Mouse (Mus musculus) small intestine, adult 2 months (tissue): ENCODE results near the gene Ppp2r2d. TPM values are rescaled to one million over a fixed set of nuclear protein-coding genes. Genes with fewer than 3 reads are reported as not detected.

Source experiments
- H3K27ac ChIP-seq: fragments of 200-500 bp; 2 replicates; pipeline ENCODE4 v1.5.1; 2012; ENCODE audit warnings: low read depth, low read length, control low read depth, inconsistent platforms; ENCODE audit not compliant: insufficient read depth
- H3K27me3 ChIP-seq: fragments of 200-500 bp; 2 replicates; pipeline ENCODE4 v1.6.1; 2012; ENCODE audit warnings: mild to moderate bottlenecking, moderate library complexity, low read length, inconsistent platforms; ENCODE audit not compliant: control insufficient read depth, insufficient read depth
- H3K36me3 ChIP-seq: fragments of 200-500 bp; 2 replicates; pipeline ENCODE4 v1.6.1; 2012; ENCODE audit warnings: mild to moderate bottlenecking, low read length, control low read depth, inconsistent platforms; ENCODE audit not compliant: control insufficient read depth, insufficient read depth
- H3K4me1 ChIP-seq: fragments of 200-500 bp; 2 replicates; pipeline ENCODE4 v1.6.1; 2012; ENCODE audit warnings: low read length, inconsistent platforms, mixed read lengths; ENCODE audit not compliant: control insufficient read depth, insufficient read depth, insufficient read length
- H3K4me3 ChIP-seq: fragments of 200-500 bp; 2 replicates; pipeline ENCODE4 v1.5.1; 2012; ENCODE audit warnings: low read depth, mild to moderate bottlenecking, control low read depth, inconsistent platforms, low read length, moderate library complexity
- CTCF ChIP-seq: fragments of 200-500 bp; IDR thresholded peaks from 2 replicates; pipeline ENCODE4 v1.5.1; 2012; ENCODE audit warnings: low read depth, mild to moderate bottlenecking, control low read depth, inconsistent platforms, low read length, moderate library complexity, mixed read lengths; ENCODE audit not compliant: insufficient replicate concordance, insufficient read length; ENCODE audit errors: extremely low read depth
- POLR2A ChIP-seq: fragments of 200-500 bp; IDR thresholded peaks from 2 replicates; pipeline ENCODE4 v1.6.1; 2012; ENCODE audit warnings: low read depth, mild to moderate bottlenecking, control low read depth, inconsistent platforms, low read length, moderate library complexity
- WGBS: fragments of 180-500 bp; shearing (Covaris S2); methylation state at CpG from one replicate; pipeline ENCODE4 v1.1.7; 2018; 5-methylcytosine and 5-hydroxymethylcytosine counted together
- polyA plus RNA-seq: library from polyadenylated mRNA; depleted of rRNA; stranded (reverse); fragments of >200 nt; gene quantifications from 2 replicates; pipeline ENCODE4 v1.2.3, GENCODE M21; 2012; rRNA removed

Gene Ppp2r2d
- polyA plus RNA-seq, 1 experiment: 19.4 TPM

DNA sequence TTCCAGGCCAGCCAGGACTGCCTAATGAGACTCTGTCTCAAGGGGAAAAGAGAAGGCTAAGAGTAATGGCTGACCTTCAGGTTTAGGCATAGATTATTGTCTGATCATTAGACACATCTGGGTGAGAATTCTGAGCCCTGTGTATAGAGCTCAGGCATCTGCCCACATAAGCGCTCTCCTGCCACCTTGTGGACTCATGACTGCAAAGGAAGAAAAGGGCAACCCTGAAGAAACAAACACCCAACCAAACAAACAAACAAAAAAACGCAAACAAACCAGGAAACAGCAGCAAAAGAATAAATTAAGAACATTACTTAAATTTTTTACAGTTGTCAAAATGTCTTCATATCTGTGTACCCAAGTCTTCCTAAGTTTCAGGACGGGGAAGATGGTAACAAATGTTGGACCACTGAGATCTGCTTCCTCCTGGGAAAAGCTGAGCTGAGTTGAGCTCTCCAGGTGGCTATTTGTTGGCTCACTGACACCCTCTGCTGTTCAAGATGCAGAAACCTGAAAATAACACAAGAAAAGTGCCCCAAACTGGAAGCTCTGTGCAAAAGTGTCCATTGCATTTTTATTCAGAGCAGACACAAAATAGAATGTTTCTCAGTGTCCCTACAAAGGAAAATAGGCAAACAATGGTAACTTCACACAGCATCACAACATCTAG, 78.0 kb downstream of the Ppp2r2d start:
- peak; percentile 48; the same call in 1 of the 2 replicates for TF ChIP-seq CTCF
- no peak for TF ChIP-seq POLR2A
- 7% methylated on average over 3 of the region's 3 CpGs for WGBS
- Histone ChIP-seq H3K27ac (no peak overlapping the region), H3K4me1 (peaks cover 3% of the 10 kb centered on the region; the same call in 1 of the 2 replicates), H3K36me3 (no peaks in the 10 kb centered on the region), H3K27me3 (no peaks in the 10 kb centered on the region), H3K4me3 (no peak overlapping the region)

DNA sequence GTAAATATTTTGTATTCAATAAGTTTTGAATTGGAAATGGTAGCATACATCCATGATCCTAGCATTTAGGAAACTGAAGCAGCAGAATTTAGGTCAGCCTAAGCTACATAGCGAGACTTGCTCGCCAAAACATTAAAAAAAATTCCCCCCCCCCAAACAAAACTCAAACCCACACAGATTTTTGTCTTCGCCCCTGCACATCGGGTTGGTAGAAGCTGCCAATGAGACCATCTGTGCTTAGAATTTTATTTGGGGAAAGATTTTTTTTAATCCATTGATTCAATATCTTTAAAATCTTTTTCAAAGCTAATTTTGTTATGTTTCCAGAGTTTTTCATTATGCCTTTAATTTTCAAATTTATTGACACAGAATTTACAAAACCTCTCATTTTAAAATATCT, 82.6 kb downstream of the Ppp2r2d start:
- no peaks in the 10 kb centered on the region for H3K4me1 ChIP-seq
- TF ChIP-seq POLR2A: no peak
- no peak for TF ChIP-seq CTCF
- H3K4me3 ChIP-seq: no peak overlapping the region
- H3K27ac ChIP-seq: no peak overlapping the region
- no peaks in the 10 kb centered on the region for H3K27me3 ChIP-seq
- WGBS: 93% methylated on average over 4 of the region's 4 CpGs
- H3K36me3 ChIP-seq: no peaks in the 10 kb centered on the region

Other genes starting within 250 kb of the Ppp2r2d start
- 14.8 and 27.9 TPM in 2 replicates for gene Mapk1ip1, start 194 bp downstream of the Ppp2r2d start, polyA plus RNA-seq
- gene Bnip3, start 63.4 kb downstream of the Ppp2r2d start, polyA plus RNA-seq: 4.1 and 4.3 TPM in 2 replicates
- not detected in 2 replicates for gene Jakmip3, start 94.7 kb downstream of the Ppp2r2d start, polyA plus RNA-seq
- gene Dpysl4, start 239.9 kb downstream of the Ppp2r2d start, polyA plus RNA-seq: 0.58 and 0.65 TPM in 2 replicates